Mouse (Mus musculus): Measurements from ENCODE around the gene Supt6. TPM values are rescaled to one million over a fixed set of nuclear protein-coding genes. Genes with fewer than 3 reads are reported as not detected.

Gene Supt6
- polyA plus RNA-seq, 1 experiment from 2014 or later: 12.9 TPM

DNA sequence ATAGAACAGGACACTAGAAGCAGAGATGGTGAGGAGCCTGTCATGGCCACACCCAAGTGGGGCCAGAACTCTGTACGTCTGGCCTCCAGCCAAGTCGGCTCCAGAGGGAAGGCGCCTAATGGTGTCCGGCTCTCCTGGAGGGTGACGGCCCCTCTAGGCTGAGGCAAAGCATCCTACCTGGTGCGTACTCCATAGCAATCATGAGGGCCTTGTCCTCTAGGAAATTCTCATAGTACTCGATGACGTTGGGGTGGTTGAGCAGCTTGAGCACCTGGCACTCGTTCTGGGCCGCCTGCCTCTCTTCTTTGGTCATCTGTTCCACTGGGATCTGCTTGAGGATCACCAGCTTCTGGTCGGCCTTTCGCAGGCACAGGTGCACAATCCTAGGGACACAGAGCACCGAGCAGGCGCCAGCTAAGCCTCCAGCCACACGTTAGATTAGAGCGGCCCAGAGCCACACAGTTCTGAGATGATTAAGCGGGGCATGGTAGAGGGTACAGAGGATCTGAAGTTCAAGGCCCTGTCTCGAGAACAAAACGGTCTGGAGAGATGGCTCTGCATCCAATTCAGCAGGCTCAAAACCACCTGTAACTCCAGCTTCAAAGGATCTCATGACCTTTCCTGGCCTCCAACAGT, 72.9 kb downstream of the Supt6 start:
- no peak for ATAC-seq (replicated peaks; ENCODE audit: insufficient number of reproducible peaks, insufficient read depth, low FRiP score, low read depth)
- H3K4me2 ChIP-seq: no peak overlapping the region
- H3K4me1 ChIP-seq (replicated peaks): peaks cover 18% of the 10 kb centered on the region
- no peak overlapping the region for H3K9ac ChIP-seq
- no peak overlapping the region for H3K27ac ChIP-seq
- H3K9me3 ChIP-seq (replicated peaks): no peaks in the 10 kb centered on the region
- whole genome bisulfite sequencing: 76% methylated on average over 19 of the region's 19 CpGs
- no peak overlapping the region for H3K4me3 ChIP-seq
- H3K27me3 ChIP-seq: no peaks in the 10 kb centered on the region
- no peaks in the 10 kb centered on the region for H3K36me3 ChIP-seq

DNA sequence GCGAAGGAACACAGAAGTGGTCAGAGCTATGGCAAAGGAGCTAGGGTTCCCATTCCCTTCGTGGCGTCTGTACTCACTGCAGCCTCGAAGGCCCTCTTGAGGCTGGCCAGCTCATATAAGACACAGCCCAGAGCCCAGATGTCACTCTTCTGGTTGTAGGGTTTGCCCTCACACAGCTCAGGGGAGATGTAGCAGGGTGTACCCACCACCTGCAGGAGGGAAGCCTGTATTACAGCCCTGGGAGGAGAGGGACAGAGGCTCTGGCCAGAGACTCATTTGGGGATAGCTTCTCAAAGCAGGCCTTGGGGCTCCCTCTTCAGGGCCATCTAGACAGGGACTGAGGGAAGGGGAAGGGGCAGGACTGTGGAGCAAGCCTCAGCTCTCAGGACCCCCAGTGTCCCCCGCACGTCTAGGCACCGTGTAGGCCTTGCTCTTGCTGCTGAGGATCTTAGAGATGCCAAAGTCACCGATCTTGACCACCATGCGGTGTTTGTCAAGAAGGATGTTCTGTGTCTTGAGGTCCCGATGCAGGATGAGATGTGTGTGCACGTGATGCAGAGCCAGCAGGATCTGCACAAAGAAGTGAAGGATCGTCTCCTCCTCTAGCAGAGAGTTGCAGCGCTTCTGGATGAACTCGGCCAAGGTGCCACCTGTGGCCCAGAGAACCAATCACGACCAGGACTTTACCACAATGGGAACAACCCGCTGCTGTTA, 73.6 kb downstream of the Supt6 start:
- Histone ChIP-seq H3K4me1 (replicated peaks) (peaks cover 13% of the 10 kb centered on the region), H3K4me3 (no peak overlapping the region), H3K27ac (no peak overlapping the region), H3K4me2 (no peak overlapping the region), H3K36me3 (no peaks in the 10 kb centered on the region), H3K27me3 (no peaks in the 10 kb centered on the region), H3K9me3 (replicated peaks) (no peaks in the 10 kb centered on the region), H3K9ac (no peak overlapping the region)
- ATAC-seq (replicated peaks; ENCODE audit: insufficient number of reproducible peaks, insufficient read depth, low FRiP score, low read depth): no peak
- 77% methylated on average over 16 of the region's 16 CpGs for WGBS

GRCm38 (mm10) chr11:78171328-78171727, 74.5 kb downstream of the Supt6 start:
- Histone ChIP-seq H3K9me3 (replicated peaks) (no peaks in the 10 kb centered on the region), H3K36me3 (no peaks in the 10 kb centered on the region), H3K4me1 (replicated peaks) (peaks cover 12% of the 10 kb centered on the region), H3K4me3 (no peak overlapping the region), H3K27ac (no peak overlapping the region), H3K27me3 (no peaks in the 10 kb centered on the region), H3K4me2 (no peak overlapping the region), H3K9ac (no peak overlapping the region)
- no peak for ATAC-seq (replicated peaks; ENCODE audit: insufficient number of reproducible peaks, insufficient read depth, low FRiP score, low read depth)
- WGBS: 69% methylated on average over 4 of the region's 4 CpGs

- Histone ChIP-seq H3K27me3 (no peaks in the 10 kb centered on the region), H3K4me3 (no peak overlapping the region), H3K9me3 (replicated peaks) (no peaks in the 10 kb centered on the region), H3K27ac (no peak overlapping the region), H3K4me2 (no peak overlapping the region), H3K4me1 (replicated peaks) (peaks cover 16% of the 10 kb centered on the region), H3K9ac (no peak overlapping the region), H3K36me3 (no peaks in the 10 kb centered on the region)
- 87% methylated on average over 15 of the region's 15 CpGs for WGBS
- ATAC-seq (replicated peaks; ENCODE audit: insufficient number of reproducible peaks, insufficient read depth, low FRiP score, low read depth): no peak
Measured at GRCm38 (mm10) chr11:78170306-78170705, 75.5 kb downstream of the Supt6 start.

DNA sequence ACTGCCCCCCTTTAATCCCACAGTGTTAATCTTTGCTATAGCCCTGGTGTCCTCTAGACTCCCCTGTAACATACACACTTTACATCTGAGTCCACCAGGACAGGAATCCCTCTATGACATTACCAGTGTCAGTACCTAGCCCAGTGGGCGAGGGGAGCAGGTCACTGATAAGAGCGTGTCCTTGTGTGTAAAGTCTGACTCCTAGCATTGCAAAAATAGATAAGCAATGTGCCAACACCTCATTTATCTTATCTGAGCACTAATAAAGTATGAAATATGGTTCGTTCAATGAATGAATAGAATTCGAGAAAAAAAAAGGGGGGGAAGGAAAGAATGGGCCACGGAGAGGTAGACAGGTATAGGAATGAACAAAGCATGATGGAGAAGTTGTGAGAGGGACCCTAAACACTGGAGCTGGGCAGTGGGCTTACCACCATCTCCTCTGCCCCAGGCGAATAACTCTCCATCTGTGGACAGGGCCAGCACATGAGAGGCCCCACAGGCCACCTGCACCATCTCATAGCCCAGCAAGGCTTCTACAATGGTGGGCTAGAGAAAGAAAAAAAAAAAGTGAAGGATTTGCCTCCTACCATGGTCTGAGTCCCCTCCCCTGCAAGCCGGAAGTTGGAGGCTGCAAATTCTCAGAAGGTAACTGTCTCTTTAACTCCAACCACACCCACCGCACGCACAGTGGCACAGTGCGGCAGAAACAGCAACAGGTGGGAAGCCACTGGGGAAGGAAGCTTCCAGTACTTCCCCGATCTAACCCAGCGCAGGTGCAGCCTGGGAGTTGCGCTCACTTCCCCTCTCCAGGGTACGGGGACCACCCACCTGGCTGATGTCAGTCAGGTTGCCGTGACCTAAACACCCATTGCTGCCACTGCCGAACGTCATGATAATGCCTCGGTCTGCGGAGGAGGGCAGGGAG, 77.0 kb downstream of the Supt6 start:
- ATAC-seq (replicated peaks; ENCODE audit: insufficient number of reproducible peaks, insufficient read depth, low FRiP score, low read depth): no peak
- H3K27me3 ChIP-seq: no peaks in the 10 kb centered on the region
- peaks cover 22% of the 10 kb centered on the region for H3K4me1 ChIP-seq (replicated peaks)
- H3K9me3 ChIP-seq (replicated peaks): no peaks in the 10 kb centered on the region
- H3K4me3 ChIP-seq: no peak overlapping the region
- H3K4me2 ChIP-seq: 0 out of 2 replicates have a peak overlapping the region, but pooled peaks have one; percentile 11
- H3K36me3 ChIP-seq: no peaks in the 10 kb centered on the region
- no peak overlapping the region for H3K9ac ChIP-seq
- no peak overlapping the region for H3K27ac ChIP-seq
- WGBS: 51% methylated on average over 19 of the region's 19 CpGs

- Histone ChIP-seq H3K4me2 (no peak overlapping the region), H3K4me1 (replicated peaks) (peaks cover 30% of the 10 kb centered on the region)
Measured at GRCm38 (mm10) chr11:78167257-78167959, 78.4 kb downstream of the Supt6 start.

DNA sequence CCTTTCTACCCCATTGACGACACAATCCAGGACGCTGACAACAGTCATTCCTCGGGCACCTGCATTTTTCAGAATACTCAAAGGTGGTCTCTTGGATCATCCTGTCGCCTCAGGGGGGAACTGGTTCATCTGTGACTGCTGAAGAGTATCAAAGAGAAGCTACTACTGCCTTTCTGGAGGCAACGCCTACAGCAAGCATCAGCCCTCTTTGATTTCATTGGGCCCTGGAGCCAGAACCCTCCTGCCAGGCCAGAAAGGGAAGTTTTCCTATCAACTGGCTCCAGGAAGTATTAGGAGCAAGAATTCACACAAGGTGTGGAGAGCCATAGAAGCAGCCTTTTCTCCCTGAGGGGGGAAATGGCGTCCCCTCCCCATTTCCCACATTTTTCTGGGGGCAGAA, 79.1 kb downstream of the Supt6 start:
- H3K27ac ChIP-seq: no peak overlapping the region
- H3K9ac ChIP-seq: no peak overlapping the region
- H3K36me3 ChIP-seq: no peaks in the 10 kb centered on the region
- H3K27me3 ChIP-seq: no peaks in the 10 kb centered on the region
- ATAC-seq (replicated peaks; ENCODE audit: insufficient number of reproducible peaks, insufficient read depth, low FRiP score, low read depth): no peak
- H3K4me2 ChIP-seq: no peak overlapping the region
- WGBS: 69% methylated on average over 6 of the region's 6 CpGs
- no peaks in the 10 kb centered on the region for H3K9me3 ChIP-seq (replicated peaks)
- peaks cover 36% of the 10 kb centered on the region for H3K4me1 ChIP-seq (replicated peaks)
- no peak overlapping the region for H3K4me3 ChIP-seq

More at GRCm38 (mm10) chr11:78167257-78167959, 78.4 kb downstream of the Supt6 start:
- H3K9me3 ChIP-seq (replicated peaks): no peaks in the 10 kb centered on the region
- WGBS: 91% methylated on average over 14 of the region's 14 CpGs
- H3K36me3 ChIP-seq: no peaks in the 10 kb centered on the region
- no peak overlapping the region for H3K9ac ChIP-seq
- no peaks in the 10 kb centered on the region for H3K27me3 ChIP-seq
- ATAC-seq (replicated peaks; ENCODE audit: insufficient number of reproducible peaks, insufficient read depth, low FRiP score, low read depth): no peak
- H3K27ac ChIP-seq: no peak overlapping the region
- H3K4me3 ChIP-seq: no peak overlapping the region

GRCm38 (mm10) chr11:78166161-78166560, 79.6 kb downstream of the Supt6 start:
- Histone ChIP-seq H3K4me3 (peak overlapping the region; percentile 95), H3K27ac (peak overlapping the region; percentile 93), H3K9ac (no peak overlapping the region), H3K4me1 (replicated peaks) (peaks cover 36% of the 10 kb centered on the region), H3K27me3 (no peaks in the 10 kb centered on the region), H3K4me2 (peak overlapping the region; percentile 91), H3K9me3 (replicated peaks) (no peaks in the 10 kb centered on the region), H3K36me3 (peaks cover 3% of the 10 kb centered on the region)
- ATAC-seq (replicated peaks; ENCODE audit: insufficient number of reproducible peaks, insufficient read depth, low FRiP score, low read depth): no peak
- WGBS: 43% methylated on average over 4 of the region's 4 CpGs

DNA sequence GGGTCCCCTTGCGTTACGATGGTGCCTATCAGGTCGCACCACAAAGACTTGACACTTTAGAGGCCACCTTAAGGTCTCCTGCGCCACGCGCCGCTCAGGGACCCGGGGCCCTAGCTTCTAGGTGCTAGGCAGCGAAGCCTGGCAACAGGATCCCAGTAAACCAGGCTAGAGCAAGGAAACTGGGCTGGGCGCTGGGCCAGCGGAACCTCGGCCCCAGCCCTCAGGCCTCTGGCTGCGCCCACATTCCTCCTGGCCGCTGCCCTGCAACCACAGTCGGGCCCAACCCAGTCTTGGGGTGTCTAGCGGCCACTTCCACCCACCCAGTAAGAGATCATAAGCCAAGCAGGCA, 80.1 kb downstream of the Supt6 start:
- ATAC-seq (replicated peaks; ENCODE audit: insufficient number of reproducible peaks, insufficient read depth, low FRiP score, low read depth): peak; percentile 23
- 4% methylated on average over 16 of the region's 16 CpGs for WGBS
- Histone ChIP-seq H3K4me2 (peak overlapping the region; percentile 91), H3K9me3 (replicated peaks) (no peaks in the 10 kb centered on the region), H3K9ac (peak overlapping the region; percentile 97), H3K4me1 (replicated peaks) (peaks cover 36% of the 10 kb centered on the region), H3K4me3 (peak overlapping the region; percentile 95), H3K36me3 (peaks cover 8% of the 10 kb centered on the region), H3K27me3 (no peaks in the 10 kb centered on the region), H3K27ac (peak overlapping the region; percentile 93)

- H3K27me3 ChIP-seq: no peaks in the 10 kb centered on the region
- H3K36me3 ChIP-seq: peaks cover 13% of the 10 kb centered on the region
- no peaks in the 10 kb centered on the region for H3K9me3 ChIP-seq (replicated peaks)
- H3K4me3 ChIP-seq: peak within 1 kb of the TSS; percentile 95
- H3K27ac ChIP-seq: peak within 1 kb of the TSS; percentile 93
- ATAC-seq (replicated peaks; ENCODE audit: insufficient number of reproducible peaks, insufficient read depth, low FRiP score, low read depth): peak; percentile 83
- H3K4me2 ChIP-seq: peak within 1 kb of the TSS; percentile 91
- WGBS: under 1% methylated on average over 78 of the region's 78 CpGs
- peak within 1 kb of the TSS; percentile 97 for H3K9ac ChIP-seq
- peaks cover 36% of the 10 kb centered on the region for H3K4me1 ChIP-seq (replicated peaks)
Measured at GRCm38 (mm10) chr11:78164924-78165760, 80.6 kb downstream of the Supt6 start, which contains the start of gene Traf4. Gene Traf4 (minus strand): TSS chr11:78165589.

Measured in heart, embryonic 15.5 days (tissue).